Mouse (Mus musculus): ENCODE measurements at regions not wholly inside any gene's neighbourhood (a gene's known extent, or its start where the extent isn't known, plus 50 kb on each side); places are given as distances from the start of the nearest gene placed in this dataset.
"Not testable (repeated sequence)": the region's sequence is repeated elsewhere in the genome, so short reads cannot be mapped to it uniquely, and the experiment has no call there.

DNA sequence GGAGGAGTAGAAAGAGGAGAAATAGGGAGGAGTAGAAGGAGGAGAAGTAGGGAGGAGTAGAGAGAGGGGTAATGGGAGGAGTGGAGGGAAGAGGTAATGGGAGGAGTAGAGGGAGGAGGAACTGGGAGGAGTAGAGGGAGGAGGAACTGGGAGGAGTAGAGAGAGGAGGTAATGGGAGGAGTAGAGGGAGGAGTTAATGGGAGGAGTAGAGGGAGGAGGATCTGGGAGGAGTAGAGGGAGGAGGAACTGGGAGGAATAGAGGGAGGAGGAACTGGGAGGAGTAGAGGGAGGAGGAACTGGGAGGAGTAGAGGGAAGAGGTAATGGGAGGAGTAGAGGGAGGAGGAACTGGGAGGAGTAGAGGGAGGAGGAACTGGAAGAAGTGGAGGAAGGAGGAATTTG lies 200.0 kb upstream of the Sesn3 start:
- not testable (repeated sequence) for TF ChIP-seq CTCF, EP300 (IDR thresholded peaks at IDR 0.05)
